Mouse (Mus musculus): ENCODE results near the gene Mrps10.
"Not testable (repeated sequence)": the region's sequence is repeated elsewhere in the genome, so short reads cannot be mapped to it uniquely, and the experiment has no call there.

Gene Mrps10

DNA sequence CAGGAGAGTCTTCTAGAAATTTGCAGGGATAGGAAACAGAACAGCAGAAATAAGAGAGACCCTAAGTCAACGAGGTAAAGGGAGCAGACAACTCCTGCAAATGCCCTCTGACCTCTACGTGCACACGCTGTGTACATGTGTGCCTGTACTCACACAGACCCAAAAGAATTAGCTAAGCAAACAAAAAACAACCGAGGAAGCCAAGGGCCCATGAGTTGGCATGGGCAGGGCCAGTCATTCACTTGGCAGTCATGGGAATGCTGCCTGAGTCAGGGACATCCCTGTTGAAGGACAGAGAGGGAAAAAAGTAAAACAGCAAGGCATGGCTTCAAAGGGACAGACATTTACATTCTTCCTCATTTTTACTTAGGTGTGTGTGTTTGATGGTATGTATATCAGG is 14.6 kb downstream of the Mrps10 start:
- no peak for DNase-seq (ENCODE audit: low spot score)

DNA sequence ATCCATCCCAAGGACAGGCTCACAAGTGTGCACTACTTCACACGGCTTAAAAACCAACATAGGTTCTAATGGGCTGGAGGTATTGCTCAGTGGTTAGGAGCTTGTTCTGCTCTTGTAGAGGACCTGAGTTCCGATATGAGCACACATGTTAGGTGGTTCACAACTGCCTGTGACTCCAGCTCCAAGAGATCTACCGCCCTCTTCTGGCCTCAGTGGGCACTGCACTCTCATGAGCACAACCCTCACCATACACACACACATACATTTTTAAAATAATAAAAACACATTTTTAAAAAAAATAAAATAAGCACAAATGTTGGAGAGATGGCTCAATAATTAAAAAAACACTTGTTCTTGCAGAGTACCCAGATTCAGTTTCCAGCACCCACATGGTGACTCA is 15.4 kb downstream of the Mrps10 start:
- no peak for DNase-seq (ENCODE audit: low spot score)

DNA sequence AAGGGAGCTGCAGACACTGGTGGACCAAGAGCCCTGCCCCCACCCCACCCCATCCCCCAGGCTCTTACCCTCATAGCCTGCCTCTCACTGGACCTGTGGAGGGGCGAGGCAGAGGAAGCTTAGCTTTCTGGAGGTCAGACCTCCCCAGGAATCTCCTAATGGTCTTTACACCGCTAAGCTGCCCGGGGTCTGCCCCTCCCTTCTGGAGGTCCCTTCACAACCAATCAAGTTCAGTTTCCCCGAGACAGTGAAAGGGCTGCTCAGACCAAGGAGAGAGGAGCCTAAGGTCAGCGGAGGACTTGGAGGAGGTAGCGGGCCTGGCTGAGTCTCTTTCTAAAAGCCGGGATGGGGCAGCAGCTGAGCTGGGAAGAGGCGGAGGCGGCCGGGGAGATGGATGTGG is 16.5 kb downstream of the Mrps10 start, which contains the start of gene Guca1b:
Gene Guca1b (plus strand): TSS at position 249 of the 400 bp plus-strand sequence.
- no peak for DNase-seq (ENCODE audit: low spot score)

DNA sequence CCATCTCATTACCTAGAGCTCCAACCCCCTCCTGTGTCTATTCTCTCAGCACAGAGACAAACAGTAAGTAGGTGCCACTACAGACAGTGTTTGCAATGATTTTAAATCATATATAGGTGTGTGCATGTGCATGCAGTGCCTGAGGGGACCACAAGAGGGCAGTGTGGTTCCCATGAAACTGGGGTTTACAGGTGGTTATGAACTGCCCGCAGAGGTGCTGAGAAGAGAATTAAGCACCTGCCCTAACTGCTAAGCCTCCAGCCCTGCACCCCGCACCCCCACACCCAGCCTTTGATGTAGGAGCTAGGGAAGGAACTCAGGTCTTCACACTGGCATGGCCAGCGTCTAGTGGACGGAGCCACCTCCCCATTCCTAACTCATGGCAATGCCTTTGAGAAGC is 18.0 kb downstream of the Mrps10 start:
- no peak for DNase-seq (ENCODE audit: low spot score)

DNA sequence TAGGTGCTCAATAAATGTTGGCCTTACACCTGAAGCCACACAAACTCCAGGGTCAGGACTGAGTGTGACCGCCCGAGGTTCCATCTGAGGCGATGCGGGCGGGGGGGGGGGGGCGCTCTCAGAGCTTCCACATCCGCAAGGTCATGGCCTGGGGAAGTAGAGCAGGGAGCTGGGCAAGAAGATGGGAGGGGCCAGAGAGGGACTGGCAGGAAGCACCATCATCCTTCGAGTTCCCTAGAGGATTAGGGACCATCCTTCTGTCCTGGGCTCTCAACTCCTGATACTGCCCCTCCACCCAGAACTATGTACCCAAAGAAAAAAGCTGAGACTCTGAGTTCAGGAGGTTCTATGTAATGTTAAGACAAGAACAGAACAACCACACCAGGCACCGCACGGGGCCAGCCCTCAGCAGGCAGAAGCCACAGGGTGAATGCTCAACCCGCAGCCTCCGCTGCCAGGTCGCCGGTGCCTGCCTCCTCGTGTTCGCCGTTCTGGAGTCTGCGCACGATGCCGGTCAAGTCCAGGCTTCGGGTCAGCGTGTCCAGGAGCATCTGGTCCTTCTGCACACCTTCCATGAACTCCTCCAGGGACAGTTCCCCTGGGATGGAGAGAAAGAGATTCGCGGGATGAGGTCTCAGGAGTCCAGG is 25.7 kb downstream of the Mrps10 start:
- no peak for DNase-seq (ENCODE audit: low spot score)

DNA sequence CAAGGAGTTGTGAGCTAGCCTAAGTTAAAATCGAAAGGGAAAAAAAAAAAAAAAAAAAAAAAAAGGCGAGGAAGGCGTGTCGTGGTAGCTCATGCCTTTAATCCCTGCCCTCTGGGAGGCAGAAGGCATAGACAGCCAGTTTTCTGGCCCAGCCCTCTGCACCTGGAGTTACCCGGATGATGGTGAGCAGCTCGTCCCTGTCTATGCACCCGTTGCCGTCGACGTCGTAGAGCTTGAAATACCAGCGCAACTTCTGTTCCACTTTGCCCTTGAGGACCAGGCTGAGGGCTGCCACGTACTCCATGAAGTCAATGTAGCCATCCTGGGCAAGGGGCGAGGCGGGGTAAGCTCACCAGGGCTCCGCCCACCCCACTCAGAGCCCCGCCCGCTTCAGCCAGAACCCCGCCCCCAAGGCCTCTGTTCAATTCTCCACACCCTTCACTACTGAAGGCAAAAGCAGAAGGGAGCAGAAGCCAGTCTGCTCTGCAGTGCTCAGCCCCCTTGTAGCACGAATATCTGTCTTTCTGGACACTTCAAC is 26.8 kb downstream of the Mrps10 start:
- no peak for DNase-seq (ENCODE audit: low spot score)

DNA sequence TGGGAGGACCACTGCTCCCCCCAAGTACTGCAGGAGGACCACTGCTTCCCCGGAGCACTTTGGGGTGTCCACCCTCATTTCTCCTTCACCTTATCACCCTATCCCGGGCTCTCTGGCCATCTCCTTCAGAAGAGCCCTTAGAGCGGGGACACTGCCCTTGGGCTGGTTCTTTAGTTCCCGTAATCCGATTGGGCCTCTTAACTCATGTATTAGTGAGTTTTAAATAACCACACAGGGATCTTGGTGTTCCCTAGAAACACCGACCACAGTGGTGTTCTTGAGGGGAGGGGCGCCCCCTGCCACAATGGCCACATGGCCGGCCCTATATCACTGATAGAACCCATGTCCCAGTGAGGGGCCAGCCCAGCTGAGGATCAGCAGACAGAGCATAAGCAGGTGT is 30.4 kb downstream of the Mrps10 start:
- no peak for DNase-seq (ENCODE audit: low spot score)

DNA sequence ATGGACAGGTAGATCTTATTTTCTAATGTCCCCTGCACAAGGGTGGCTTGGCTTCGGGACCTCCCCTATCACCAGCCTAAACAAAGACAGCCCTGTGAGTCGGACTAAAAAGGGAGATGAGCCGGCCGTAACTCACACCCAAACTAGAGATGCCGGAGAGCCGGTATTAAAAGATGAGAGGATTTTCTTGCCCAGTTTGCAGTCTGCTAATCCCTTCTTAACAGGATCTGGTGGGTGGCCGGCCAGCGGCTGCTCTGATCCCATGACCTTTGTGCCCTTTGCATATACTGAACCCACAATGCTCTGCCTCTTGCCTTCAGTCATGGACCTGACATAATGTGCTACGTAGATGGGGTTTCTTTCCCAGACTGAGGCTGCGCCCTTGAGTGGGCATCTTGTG is 31.8 kb downstream of the Mrps10 start, which contains the start of gene Guca1a:
Gene Guca1a (minus strand): TSS at position 134 of the 400 bp plus-strand sequence.
- no peak for DNase-seq (ENCODE audit: low spot score)

DNA sequence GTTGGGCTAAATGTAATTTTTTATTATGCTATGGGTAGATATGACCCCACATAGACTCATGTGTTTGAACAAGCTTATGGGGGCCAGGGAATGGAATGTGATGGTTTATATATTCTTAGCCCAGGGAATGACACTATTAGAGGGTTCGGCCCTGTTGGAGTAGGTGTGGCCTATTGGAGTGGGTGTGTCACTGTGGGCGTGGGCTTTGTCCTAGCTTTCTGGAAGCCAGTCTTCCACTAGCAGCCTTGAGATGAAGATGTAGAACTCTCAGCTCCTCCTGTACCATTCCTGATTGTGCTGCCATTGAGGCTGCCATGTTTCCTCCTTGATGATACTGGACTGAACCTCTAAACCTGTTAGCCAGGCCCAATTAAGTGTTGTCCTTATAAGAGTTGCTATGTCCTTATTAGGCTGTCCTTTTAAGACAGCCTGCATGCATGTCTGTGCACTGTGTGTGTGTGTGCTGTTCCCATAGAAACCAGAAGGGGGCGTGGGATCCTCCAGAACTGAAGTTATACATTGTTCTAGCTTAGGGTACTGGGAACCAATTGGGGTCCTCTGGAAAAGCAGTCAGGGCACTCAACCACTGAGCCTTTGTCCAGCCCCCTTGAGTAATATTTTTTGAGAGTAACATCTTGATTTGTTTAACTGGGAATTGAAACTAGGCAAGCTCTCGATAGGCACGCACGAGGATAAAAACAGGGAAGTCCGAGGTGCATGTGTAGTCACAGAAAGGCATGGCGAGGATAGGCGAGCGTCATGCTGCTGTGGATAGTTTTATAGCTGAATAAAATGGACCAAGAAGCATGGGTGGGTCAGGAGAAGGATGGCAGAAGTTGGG is 39.2 kb downstream of the Mrps10 start:
- DNase-seq (ENCODE audit: low spot score), result no peak

DNA sequence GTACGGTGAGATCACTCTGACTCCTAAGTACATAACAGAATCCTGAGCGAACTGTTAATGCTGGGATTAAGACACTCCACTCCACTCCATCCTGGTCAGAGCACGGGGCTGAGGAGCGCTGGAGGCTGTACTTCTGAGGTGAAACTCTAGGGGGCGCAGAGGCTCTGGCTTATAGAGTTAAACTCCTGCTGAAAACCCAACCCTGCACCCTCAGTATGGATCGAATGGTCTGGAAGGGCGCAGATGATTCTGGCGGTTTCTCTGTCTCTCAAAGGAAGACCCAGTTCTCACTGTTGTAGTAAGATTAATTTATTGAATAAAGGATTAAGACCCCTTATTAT is 39.8 kb downstream of the Mrps10 start:
- no peak for DNase-seq (ENCODE audit: low spot score)

DNA sequence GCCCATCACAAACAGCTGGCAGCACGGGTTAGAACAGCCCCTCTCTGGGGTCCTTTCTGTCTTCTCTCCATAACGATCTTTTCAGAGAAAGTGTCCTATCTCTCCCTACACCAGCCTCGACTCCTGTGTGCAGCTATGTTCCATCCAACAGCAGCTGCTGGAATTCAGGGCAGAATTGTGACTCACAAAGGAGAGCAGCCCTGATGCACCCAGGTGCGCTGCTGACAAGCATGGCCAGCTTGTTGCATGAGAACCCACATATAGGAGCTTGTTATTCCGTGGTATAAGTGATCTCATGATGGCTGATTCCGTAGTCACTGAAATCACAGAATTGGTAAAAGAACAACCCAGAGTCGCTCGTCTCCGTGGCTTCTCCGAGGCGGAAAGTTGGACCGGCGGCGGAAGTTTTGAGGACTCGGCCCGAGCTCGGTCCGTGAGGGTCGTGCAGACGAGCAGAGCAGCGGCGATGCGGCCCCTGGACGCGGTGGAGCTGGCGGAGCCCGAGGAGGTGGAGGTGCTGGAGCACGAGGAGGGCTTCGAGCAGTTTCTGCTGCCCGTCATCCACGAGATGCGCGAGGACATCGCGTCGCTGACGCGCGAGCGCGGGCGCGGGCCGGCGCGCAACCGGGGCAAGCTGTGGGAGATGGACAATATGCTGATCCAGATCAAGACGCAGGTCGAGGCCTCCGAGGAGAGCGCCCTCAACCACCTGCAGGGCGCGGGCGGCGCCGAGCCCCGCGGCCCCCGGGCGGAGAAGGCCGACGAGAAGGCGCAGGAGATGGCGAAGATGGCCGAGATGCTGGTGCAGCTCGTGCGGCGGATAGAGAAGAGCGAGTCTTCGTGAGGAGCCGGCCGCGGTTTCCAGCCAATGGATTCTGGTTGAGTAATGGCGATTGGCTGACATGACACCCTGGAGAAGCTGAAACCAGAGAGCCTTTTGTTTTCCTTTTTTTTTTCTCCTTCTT is 41.5 kb downstream of the Mrps10 start:
- DNase-seq (ENCODE audit: low spot score), result not testable (repeated sequence)

DNA sequence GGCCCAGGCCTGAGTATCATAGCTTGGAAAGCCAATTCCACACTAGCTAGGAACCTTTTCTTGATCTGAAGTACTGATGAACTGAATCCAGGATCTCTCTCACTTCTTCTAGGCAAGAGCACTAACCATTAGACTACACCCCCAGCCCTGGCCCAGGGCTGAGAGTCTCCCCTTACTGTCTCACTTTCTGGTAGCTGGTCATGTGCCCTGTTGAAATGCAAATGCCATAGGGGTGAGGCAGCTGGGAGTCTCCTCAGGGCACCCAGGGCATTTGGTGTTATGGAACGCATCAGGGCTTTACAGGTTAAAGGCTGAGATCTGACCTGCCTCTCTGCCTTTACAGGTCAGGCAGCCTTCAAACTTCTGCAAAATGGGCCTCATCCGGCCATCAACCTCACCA is 51.5 kb downstream of the Mrps10 start:
- no peak for DNase-seq (ENCODE audit: low spot score)

DNA sequence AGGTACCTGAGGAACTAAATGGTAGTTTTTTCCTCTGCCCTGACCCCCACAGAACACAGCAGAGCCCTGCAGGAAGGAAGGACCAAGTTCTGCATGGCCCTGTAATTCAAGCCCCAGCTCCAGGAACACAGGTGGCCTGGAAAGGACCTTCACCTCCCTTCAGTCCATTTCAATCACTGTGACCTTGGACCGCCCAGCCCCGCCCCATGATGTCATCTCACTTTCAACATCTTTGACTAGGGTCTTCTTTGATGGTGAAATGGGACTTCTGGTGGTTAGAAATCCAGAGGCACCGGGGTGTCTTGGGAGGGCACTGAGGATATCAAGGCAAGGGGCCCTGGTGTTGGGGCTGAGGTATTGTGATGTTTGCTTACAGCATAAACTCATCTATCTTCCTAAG is 52.9 kb downstream of the Mrps10 start:
- DNase-seq (ENCODE audit: low spot score), result no peak

DNA sequence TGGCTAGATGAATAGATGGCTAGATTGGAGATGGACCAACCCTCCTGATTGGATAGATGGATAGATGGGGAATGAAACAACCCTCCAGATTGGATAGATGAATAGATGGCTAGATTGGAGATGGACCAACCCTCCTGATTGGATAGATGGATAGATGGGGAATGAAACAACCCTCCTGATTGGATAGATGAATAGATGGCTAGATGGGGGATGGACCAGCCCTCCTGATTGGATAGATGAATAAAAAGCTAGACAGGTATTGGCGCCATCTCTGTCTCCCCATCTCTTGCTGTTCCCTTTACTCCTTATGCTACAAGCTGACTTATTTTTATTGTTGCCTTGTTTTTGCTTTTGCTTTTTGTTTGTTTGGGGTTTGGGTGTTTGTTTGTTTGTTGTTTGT is 53.9 kb downstream of the Mrps10 start:
- not testable (repeated sequence) for DNase-seq (ENCODE audit: low spot score)

DNA sequence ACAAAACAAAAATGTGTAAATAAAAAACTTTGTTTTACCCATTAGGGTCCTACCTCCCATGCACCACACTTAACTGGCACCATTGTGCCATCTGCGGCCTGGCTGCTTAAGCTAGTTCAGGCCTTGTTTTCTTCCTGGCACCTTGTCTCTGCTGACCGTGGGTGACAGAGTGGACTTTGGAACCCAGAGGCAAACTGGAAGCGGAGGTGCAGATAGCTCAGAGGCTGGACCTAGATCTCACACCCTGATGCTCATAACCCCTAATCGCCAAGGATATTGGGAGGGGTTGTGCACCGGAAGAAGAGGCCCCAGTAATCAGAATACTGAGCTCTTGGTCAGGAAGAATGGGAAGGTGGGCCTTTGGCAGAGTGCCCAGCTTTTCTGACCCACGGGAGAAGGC is 55.5 kb downstream of the Mrps10 start:
- no peak for DNase-seq (ENCODE audit: low spot score)

DNA sequence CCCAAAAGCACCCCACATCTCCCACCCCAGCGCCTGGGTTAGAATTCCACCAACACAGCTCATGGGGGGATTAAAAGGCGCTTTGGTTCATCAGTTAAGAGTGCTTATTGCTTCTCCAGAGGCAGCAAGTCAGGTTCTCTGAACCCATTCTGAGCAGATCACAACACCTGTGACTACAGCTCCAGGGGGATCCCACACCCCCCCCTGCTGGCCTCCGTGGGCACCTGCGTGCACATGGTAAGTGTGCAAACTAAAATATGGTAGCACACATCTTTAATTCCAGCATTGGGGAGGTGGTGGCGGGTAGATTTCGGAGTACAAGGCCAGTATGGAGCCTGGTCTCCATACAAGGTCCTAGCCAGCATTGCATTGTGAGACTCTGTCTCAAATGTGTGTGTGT is 58.6 kb downstream of the Mrps10 start:
- DNase-seq (ENCODE audit: low spot score), result no peak

DNA sequence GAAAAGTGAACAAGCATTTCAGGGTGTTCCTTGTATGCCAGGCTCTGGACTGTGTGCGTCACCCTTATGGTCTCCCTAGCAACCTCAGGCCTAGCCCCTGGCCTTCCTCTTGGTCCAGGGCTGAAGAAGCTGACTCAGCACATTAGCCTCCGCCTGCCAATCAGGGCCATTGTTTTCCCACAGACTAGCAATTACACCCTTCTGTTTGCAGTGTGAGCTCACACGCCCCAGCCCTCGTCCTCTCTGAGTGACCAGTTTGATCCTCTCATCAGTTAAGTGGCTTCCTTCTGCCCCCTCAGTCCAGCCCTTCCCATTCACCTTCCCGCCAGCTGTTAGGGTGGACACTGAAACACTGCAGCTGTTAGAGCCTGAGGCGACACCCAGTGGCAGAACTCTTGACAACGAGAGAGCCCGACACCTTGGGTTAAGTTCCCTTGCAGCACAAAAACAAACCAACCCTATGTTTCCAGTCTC is 60.2 kb downstream of the Mrps10 start:
- DNase-seq (ENCODE audit: low spot score), result no peak

DNA sequence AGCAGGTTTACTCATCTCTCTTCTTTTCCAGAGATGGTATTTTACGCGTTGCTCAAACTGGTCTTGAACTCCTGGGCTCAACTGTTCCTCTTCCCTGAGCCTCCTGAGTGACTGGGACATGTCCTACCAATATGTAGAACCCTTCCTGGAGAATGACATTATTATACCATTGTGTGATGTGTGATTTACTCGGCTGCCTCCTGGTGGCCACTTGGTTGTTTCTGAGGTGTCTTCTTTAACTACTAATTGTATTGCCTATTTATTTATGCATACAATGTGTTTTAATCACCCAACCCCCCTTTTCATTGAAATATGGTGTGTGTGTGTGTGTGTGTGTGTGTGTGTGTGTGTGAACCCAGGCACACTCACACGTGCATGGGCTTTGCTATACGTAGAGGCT is 62.1 kb downstream of the Mrps10 start:
- DNase-seq (ENCODE audit: low spot score), result no peak

Data from layer of hippocampus, adult 9-10 months (tissue).